Mouse (Mus musculus) adrenal gland, adult 2 months (tissue): ENCODE data around the gene Cnnm2. TPM values are rescaled to one million over a fixed set of nuclear protein-coding genes. Genes with fewer than 3 reads are reported as not detected.
"Not testable (repeated sequence)": the region's sequence is repeated elsewhere in the genome, so short reads cannot be mapped to it uniquely, and the experiment has no call there.

Experiments used
- DNase-seq: peaks from one replicate; pipeline ENCODE4 v3.0.0; 2021
- long read RNA-seq: library from polyadenylated mRNA; stranded (forward); transcript quantifications from one replicate; pipeline ENCODE4 v2.0.0, GENCODE M21; 2021
- polyA plus RNA-seq: library from polyadenylated mRNA; depleted of rRNA; stranded (reverse); fragments of >200 nt; gene quantifications from 2 replicates; pipeline ENCODE4 v1.2.3, GENCODE M21; 2012; rRNA removed
- total RNA-seq, 2 experiments: library from RNA; stranded (reverse); gene quantifications; 2 replicates each; pipeline ENCODE4 v1.2.3; 2021

Cnnm2 gene
- total RNA-seq (10 to 100 TPM; 33.4 to 40.7 TPM), polyA plus RNA-seq (34.9 and 49.2 TPM in 2 replicates)
- long read RNA-seq, full-length matches to known transcripts = 31 of 34 reads
- long read RNA-seq, partial matches to known transcripts = 2 of 34 reads
- long read RNA-seq, other reads (novel, unspliced or antisense) = 1 of 34 reads

DNA sequence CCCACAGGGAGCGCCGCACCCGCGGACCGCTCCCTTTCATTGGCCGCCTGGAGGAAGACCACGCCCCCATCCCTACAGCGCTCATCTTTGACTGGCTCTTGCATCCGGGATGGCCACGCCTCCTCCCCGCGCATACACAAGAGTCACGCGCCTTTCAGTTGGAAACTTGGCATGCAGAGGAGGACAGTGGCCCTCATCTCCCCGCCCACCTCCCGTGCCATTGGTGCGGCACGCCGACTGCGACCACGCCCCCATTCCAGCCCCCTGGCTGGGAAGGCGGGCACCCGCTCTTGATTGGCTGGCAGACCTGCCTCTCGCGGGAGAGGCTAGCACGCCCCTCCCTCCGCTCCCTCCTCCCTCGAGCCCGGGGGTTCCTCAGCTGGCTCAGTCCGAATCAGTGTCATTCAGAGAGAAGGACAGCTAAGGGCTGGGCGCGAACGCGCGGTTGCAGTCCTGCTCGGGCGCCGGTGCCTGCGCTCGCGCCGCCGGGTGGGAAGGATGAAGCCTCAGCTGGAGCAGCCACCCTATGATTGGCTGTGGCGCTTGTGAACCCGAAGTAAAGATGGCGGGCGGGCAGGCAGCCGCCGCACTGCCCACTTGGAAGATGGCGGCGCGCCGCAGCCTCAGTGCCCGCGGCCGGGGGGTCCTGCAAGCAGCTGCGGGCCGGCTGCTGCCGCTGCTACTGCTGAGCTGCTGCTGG lies at the start of gene Cnnm2:
Cnnm2 (plus strand) TSS at position 350 of the 700 bp plus-strand sequence.
- DNase-seq = peak; percentile 100

DNA sequence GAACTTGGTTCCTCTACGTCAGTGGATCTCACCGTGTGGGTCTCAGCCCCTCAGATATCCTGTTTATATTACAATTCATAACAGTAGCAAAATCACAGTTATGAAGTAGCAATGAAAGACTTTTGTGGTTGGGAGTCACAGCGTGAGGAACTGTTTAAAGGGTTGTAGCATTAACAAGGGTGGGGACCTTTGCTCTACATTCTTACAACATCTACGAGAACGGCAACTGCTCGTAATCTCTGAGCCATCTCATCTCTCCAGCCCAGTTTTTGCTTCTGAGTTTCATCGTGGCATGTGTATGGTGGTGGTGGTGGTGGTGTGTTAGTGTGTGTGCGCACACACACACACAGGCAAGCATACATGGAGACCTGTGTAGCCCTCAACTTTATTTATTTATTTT lies 47.2 kb upstream of the Cnnm2 start:
- no peak for DNase-seq

DNA sequence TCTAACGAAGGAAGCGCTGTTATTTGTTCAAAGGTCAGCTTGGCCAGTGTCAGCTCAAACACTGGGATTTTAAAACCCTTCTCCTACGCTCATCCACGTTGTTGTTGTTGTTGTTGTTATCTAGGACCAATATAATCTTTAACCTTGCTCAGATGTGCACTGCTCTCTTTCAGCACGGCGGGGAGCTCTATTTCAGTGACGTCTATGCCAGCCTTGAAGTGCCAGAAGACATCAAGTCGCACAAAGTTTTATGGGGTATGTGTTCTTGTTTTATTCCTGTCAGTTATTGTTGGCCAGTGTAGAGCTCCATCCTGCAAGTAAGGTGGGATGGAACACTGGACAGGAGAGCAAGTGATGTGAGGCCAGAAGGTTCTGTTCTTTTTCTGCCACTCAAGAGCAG lies 46.4 kb upstream of the Cnnm2 start:
- DNase-seq = no peak

DNA sequence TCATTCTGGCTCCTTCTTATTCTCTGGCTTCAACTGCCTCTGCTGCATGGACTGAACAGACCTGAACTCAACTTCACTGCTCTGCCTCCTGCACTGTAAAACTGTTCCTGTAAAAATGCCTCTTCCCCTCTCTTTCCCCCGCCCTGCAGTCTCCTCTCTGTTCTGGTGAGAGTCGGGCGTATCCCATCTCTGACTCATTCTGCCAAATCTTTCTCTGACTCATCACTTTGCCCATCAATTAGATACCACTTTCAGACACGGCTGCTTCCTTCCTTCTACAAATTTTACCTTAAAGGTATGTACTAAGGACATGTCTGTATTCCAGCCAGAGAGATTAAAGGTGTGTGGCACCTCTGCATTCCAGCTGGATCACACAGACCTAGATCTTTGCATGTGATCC lies 43.2 kb upstream of the Cnnm2 start:
- peak; percentile 45 for DNase-seq

DNA sequence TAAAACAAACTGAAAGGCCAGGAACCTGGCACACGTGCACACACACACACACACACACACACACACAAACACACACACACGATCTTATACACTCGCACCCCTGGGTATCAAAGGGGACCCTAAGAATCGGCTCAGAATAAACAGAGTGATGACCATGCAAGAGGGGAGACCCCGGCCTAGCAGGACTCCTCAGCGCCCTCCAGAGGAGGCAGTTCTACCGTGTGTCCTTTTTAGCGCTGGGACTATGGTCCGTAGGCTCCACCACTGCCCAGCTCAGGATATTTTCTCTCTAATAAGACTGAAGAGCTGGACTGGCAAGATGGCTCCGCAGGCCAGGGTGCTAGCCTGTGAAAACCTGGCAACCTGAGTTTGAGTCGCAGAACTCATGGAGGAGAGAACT lies 37.0 kb upstream of the Cnnm2 start:
- no peak for DNase-seq

DNA sequence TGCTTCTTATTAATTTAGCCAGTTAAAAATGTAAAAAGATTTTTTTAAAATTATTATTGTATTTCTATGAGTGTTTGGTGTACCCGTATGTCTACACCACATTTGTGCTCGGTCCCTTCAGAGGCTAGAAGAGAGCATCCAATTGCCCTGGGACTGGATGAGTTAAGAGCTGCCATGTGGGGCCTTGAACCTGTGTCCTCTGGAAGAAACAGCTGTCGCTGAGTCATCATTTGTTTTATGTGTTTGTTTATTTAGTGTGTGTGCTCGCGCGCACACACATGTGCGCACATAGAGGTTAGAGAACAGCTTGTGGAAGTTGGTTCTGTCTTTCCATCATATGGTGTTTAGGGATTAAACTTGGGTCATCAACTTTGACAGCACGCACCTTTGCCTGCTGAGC lies 35.3 kb upstream of the Cnnm2 start:
- peak; percentile 34 for DNase-seq

DNA sequence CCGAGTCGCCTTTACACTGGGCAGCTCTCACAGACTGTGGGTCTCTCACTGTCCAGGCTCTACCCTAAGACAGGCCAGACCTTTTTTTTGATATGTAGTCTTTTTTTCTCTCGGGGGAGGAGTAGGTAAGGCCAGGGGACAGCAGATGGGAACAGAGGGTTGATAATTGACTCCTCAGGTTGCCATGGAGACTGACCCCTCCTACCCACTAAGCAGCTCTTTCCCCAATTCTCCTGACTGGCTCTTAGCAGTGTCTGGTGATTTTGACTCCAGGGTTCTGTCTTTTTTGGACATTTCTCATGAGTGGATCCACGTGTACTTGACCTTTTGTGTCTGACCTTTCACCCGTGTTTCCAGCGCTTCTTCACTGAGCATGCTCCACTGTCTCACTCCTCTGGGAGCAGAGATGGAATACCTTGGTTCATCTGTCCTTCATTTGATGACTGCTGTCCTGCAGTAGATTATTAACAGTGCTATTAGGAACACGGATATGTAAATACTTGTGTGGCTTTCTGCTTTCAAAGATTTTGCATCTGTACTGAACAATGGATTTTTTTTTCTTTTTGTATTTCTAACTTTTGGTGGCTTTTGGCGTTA lies 34.2 kb upstream of the Cnnm2 start:
- peak; percentile 52 for DNase-seq

DNA sequence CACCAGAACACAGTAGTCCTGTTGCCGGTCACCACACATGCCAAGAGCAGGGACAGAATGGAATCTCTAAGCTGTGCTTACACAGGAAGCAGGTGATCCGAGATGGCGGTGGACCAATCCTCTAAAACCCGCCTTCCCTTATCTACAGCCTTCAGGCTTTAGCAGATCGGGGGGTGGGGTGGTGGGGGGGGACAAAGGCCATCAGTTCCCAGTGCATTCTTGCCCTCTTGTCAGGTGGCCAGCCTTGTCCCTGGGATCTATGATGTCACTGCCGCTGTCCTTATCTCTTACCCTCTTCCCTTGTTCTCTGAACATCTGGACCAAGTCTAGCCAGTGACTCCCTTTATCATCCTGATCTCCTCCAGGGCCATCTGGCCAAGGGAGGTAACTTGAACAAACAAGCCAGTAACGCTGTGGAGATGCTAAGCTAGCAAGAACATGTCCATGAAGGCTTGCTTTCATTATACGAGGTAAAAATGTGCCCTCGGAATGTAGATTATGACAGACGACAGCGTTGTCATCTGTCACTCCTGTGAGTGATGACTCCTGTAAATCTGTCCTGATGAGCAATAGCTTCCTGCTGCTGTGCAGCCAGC lies 33.4 kb upstream of the Cnnm2 start:
- DNase-seq = peak; percentile 44

DNA sequence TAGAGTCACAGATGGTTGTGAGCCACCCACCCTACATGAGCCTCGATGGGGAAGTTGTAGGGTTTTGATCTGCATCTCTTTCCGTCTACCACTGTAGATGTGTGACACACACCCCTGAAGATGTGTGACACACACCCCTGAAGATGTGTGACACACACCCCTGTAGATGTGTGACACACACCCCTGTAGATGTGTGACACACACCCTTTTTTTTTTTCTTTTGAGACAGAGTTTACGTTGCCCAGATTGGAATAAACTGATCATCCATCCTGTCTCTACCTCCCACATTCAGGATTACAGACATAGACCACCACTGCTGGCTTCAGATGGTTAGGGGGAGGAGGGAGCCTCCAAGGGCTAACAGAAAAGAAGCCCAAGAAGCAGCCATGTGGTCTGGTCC lies 32.5 kb upstream of the Cnnm2 start:
- no peak for DNase-seq

DNA sequence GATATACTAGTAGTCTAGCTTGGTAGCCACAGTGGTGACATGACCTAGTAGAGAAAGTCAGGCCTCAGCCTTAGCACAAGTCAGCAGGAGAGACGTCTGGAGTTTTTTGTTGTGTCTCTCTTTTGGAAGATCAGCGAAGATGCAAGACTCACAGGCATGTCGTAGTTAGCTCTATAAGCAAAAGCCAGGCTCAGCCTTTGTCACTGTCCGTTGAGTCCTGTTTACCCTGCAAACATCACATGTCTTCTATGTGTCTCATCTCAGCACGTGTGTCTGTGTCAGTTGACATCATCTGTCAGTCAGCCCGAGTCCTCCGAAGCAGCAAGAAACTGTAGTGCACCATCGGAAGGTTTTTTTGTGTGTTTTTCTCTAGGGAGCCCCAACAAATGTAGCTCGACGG lies 30.0 kb upstream of the Cnnm2 start:
- no peak for DNase-seq

DNA sequence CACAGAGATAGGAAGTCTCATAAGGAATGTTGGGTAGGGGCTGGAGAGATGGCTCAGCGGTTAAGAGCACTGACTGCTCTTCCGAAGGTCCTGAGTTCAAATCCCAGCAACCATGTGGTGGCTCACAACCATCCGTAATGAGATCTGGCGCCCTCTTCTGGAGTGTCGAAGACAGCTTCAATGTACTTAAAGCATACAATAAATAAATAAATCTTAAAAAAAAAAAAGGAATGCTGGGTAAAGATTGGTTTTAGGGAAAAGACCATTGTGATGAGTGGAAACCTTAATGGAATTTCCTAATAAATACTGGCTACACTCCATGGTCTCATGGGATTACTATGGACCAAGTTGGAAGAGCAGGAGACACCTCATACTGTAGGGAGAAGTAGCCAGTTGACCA lies 28.7 kb upstream of the Cnnm2 start:
- not testable (repeated sequence) for DNase-seq

DNA sequence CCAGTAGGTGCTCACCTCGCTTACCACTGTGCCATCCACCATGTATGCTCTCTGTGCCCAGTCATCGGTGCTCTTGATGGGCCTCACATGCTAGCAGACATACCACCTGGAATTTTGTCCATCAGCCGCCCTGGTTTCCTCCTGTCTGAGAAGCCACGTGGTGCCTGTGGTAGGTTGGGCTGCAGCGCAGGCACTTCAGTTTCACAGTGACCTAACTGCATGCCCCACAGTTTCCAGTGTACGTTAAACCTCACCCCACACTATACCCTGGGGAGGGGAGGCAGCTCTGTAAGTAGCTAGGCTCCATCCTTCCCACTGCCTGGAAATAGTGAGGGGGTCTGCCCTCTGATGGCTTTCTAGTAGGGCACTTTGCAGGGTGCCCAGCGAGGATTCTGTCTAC lies 27.8 kb upstream of the Cnnm2 start:
- no peak for DNase-seq

DNA sequence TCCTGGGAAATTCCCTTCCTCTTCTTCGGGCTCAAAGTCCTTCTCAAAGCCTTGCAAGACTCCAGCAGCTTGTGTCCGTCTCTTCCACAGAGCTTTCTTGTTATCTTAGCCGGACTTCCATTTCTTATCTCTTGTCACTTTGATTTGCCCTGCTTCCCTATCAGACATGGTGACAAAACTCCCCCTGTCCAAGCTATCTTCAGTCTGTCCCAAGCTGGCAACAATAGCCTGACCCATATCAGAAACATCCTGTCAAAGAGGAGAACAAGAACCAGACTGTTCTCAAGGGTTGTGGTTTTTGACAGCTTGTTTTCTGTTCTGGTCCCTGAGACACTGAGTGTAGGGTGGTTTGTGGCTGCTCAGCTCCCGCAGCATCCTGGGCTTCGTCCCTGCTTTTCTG lies 26.2 kb upstream of the Cnnm2 start:
- DNase-seq = no peak

DNA sequence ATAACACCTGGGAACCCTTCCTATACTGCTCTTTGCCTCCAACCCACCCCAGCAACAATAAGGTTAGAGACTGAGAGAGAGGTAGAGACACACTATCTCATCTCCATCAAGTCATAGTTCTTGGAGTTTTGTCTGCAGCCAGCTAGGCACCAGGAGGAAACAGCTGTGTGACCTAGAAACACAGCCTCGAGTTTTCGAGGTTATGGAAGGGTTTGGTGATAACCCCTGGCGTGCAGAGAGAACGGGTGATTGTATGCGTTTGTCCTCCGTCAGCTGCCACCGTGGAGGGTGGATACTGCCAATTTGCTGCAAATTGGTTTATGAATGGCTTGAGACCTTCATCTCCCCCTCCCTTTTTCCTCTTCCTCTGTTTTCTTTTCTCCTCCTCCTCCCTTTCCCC lies 24.3 kb upstream of the Cnnm2 start:
- no peak for DNase-seq

DNA sequence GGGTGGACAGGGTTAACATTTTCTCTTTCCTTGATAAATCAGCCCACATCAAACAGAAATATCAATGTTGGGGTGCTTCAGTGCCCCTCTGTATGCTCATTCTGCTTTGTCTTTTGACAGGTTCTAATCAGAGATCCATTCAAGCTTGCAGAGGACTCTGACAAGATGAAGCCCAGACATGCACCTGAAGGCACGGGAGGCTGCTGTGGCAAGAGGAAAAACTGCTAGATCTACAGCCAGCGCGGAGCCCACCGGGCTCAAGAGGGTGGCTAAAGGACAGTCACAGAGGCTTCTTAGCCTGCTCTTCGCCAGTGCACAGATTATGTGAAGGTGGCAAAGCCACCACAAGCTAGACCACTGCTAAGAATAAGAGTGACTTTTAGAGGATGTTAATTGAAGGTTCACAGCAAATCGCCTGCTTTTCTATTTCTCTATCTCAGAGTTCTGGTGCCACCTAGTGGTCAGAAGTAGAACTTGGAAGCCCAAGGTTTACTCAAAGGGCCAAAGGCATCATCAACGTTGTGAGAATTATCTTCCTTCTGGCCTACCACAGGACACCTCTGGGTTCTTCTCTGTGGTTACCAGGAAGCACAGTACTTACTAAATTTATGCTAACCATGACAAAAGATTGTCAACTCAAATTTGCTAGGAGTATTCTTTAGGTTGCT lies 20.9 kb upstream of the Cnnm2 start:
- DNase-seq = peak; percentile 54

DNA sequence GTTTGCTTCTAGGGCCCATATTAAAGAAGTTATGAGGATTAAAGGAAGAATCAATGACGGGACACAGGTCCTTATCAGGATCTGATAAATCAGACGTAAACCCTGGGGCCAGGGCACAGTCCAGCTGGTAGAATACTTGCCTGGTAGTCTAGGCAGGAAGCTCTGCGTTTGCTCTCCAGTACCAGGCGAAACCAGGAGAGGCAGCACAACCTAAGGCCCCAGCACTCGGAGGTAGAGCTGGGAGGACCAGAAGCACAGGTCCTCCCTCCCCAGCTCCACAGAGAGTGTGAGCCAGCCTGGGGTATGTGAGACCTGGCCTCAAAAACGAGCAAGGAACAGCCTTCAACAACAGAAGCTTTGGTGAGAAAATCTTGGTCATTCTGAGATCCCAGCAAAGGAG lies 19.8 kb upstream of the Cnnm2 start:
- no peak for DNase-seq

DNA sequence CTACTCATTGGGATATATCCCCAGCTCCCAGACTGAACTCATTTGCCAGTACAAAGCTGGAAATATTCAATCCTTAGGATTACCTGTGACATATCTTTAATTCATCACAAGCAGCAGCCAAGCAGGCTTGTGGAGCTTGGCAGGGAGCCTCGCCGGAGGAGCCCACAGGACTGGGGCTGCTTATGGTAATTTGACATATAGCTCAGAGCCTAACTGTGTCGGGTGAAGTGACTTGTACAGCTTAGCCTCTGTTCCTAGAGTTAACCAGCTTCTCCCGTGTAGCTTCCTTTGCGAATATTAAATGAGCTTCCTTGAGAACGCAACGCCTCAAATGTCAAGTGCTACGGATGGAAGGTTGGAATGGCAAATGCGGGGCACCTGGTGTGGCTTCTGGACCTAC lies 16.7 kb upstream of the Cnnm2 start:
- no peak for DNase-seq

DNA sequence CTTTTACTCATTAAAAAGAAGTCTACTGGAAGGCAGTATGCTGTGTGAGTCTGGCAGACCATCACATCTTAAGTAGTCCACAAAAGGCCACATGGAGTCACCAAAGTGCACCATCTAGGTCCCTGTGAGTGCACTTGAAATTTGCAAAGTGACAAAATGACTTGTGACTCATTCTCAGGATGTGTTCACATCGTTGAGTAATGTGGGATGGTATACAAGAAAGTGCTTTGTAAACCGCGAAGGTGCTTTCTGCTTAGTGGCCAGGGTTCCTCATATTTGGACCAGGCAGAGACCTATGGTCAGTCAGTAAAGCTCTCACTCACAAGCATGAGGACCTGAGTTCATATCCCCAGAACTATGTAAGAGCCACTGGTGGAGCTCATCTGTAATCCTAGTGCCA lies 13.6 kb upstream of the Cnnm2 start:
- DNase-seq = no peak

DNA sequence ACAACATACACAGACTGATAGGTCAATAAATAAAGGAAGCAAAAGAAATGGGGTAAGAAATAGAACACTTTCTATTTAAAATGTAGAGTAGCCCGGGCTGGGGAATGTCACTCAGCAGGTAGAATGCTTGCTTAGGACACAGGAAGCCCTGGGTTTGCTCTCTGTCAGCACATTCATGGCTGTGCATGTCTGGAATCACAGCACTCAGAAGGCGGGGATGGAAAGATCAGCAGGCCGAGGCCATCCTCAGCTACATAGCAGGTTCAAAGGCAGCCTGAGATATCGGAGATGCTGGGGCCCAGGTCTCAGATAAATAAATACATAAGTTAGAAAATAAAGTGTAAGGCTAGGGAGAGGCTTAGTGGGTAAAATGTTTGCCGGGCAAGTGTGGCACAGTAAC lies 9.2 kb upstream of the Cnnm2 start:
- no peak for DNase-seq

DNA sequence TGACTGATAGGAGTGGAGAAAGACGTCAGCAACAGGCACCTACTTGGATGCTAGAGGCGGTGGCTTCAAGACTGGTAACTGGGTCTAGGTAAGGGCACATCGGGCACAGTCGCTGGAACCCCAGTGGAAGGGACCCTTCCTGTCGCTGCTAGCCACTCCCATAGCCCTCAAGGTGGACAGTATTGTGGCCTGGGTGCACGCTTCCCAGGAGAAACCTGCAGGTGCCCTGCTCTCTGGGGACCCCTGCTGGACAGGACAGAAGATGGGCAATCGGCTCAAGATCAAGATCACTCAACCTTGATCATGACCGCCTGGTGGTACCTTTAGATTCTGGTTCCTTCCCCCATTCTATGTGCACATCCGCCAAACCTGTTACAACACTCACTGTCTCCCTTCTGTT lies 6.3 kb upstream of the Cnnm2 start:
- peak; percentile 45 for DNase-seq

DNA sequence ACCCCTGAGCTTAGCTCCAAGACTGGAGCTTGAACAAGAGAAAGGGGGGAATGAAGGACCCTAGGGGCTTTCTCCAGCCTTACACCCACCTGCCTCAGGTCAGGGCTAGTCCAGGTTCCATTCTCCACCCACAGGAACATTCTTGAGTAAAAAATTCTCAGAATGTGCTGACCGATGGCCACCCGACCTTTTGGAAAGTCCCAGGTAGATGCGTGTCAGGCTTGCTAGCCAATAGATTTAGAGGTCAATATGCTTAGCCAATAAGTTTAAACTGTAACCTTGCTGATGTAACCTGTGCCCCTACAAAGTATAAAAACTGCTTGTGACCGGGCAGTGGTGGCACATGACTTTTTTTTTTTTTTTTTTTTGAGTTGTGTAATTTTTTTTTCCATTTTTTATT lies 5.2 kb upstream of the Cnnm2 start:
- DNase-seq = no peak

DNA sequence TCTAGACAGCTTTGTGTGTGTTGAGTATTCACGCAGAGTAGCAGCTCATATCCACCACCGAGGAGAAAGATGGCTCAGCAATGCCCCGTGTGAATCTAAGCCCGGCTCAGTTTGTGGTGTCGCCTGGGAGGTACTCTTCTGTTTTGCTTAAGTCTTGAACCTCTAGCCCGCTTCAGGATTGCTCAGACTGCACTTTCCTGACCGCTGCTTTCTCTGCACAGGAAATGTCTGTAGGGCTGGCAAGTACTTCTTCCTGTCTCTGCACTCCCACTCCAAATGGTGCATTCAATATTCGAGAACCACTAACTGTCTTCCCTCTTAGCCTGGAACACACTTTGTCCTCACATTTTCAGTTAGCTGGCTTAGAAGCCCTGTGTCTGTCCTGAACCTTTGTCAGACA lies 2.3 kb upstream of the Cnnm2 start:
- no peak for DNase-seq

DNA sequence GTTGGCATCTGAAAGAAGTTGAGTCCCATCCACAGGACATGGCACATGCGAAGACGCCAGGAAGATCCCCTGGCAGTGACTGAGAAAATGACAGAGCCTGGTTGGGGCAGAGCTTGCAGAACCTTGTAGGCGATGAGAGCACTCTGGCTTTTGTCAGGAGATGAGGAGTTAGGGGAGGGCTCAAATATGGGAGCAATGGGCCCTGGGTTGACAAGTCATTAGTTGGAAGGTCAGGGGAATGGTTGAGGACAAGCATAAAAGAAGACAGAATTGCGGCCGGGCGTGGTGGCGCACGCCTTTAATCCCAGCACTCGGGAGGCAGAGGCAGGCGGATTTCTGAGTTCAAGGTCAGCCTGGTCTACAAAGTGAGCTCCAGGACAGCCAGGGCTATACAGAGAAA lies 1.5 kb upstream of the Cnnm2 start:
- not testable (repeated sequence) for DNase-seq
